Mouse (Mus musculus): Measurements from ENCODE around the gene Lrrc38.

DNA sequence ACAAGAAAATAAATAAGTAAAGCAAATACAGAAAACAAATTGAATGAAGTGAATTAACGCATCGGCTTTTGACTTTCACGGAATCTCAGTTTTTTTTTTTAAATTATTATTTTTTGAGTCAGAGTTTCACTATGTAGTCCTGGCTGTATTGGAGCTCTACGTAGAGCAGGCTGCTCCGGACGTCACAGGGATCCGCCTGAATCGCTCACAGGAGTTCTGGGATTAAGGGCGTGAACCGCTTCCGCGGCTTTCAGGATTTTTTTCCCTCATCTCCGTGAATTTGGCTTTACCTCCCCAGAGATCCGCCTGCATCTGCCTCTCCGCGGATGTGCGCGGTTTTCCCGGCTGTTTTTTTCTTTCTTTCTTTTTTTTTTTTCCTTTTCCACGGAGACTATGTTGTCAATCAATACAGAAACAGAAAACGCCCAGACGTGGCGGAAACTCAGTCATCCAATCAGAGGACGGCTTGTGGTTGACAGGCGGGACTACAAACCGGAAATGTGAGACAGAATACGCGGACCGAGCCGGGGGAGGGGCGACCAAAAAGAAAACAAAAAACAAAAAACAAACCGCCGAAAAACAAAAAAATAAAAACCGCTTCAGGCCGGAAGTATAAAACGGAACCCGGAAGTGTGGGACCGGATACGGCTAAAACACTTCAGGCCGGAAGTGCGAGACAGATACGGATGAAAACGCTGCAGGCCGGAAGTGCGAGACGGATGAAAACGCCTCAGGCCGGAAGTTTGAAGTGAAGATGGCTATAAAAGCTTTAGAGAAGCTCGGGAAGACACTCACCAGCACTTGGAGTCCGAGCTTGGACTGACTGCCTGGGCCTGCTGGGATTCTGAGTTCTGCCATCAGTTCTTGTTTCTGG is 62.9 kb downstream of the Lrrc38 start, which contains the start of gene Pramef8:
- TF ChIP-seq CEBPB (IDR thresholded peaks at IDR 0.05; ENCODE audit: low read depth) (no peak), CTCF (IDR thresholded peaks at IDR 0.05; ENCODE audit: control insufficient read depth, insufficient read depth, insufficient read length) (no peak), MYOD1 (IDR thresholded peaks at IDR 0.05; ENCODE audit: control insufficient read depth, insufficient read length, low read depth) (no peak), MAX (IDR thresholded peaks at IDR 0.05) (no peak), MYOG (IDR thresholded peaks at IDR 0.05; ENCODE audit: control insufficient read depth, extremely low read depth, insufficient read length) (no peak), USF1 (IDR thresholded peaks at IDR 0.05; ENCODE audit: low read depth) (no peak)
